In the genomic region with DNA sequence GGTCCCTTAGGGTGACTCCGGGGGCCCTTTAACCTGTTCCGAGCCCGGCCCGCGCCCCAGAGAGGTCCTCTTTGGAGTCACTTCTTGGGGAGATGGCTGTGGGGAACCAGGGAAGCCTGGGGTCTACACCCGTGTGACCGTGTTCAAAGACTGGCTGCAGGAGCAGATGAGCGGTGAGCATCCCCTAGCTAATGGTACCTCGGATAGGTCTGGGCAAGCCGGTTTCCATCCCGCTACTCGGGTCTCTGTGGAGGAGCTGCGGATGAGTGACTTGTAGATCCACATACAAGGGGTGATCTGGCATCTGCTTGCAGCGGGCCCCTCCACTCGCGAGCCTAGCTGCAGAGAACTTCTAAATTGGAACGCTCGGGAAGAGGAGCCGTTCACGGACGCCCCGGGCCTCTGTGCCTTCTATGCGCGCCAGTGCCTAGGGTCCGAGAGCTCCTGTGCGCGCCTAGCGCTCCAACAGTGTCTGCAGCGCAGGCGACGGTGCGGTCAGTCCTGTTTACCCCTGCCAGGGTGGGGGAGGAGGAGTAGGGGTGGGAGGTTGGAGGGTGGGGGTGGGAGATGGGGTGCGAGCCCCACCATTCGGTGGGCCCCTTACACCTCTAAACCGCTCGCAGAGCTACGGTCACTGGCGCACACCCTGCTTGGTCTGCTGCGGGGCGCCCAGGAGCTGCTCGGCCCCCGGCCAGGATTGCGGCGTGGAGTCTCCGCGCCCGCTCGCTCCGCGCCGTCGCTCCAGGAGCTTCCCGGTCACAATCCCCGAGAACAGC, we compare ENCODE assay signal across 7 mouse cellular contexts. TPM values are rescaled to one million over a fixed set of nuclear protein-coding genes. Genes with fewer than 3 reads are reported as not detected.
DNase-seq lines count a peak whose midpoint lies in the region; ATAC-seq and TF ChIP-seq lines count a peak whose summit lies in the region.

No protein-coding gene starts in this region.

- peaks cover 4% of the 10 kb centered on the region; the same call in 1 of the 2 replicates for H3K4me1 ChIP-seq in lung, adult 2 months (ENCODE audit: control insufficient read depth, insufficient read depth, low read length)
- H3K4me1 ChIP-seq in embryonic facial prominence, embryonic 13.5 days = peaks cover 18% of the 10 kb centered on the region
- no peaks in the 10 kb centered on the region for H3K4me1 ChIP-seq in hindbrain, postnatal 0 days (ENCODE audit: insufficient read depth, low read length)

- H3K9me3 ChIP-seq in embryonic facial prominence, embryonic 13.5 days = no peaks in the 10 kb centered on the region
- H3K9me3 ChIP-seq in hindbrain, postnatal 0 days (ENCODE audit: low read length) = no peaks in the 10 kb centered on the region

- peak; percentile 14 for DNase-seq in lung, adult 2 months
- no peak for DNase-seq in lung, postnatal 4 days
- no peak for DNase-seq in hindbrain, postnatal 0 days (ENCODE audit: low spot score)
- no peak for DNase-seq in layer of hippocampus, postnatal 14 days (ENCODE audit: low spot score in 2 of 2)
- no peak for DNase-seq in left cerebral cortex, postnatal 14 days (ENCODE audit: low spot score in 2 of 2)

- intact Hi-C loops in left cerebral cortex, postnatal 14 days (cut with DNase I) = loop anchor here (5.0 kb wide), 3 partner anchors 144 to 574 kb away; no protein-coding TSS in a partner anchor

- ATAC-seq in embryonic facial prominence, embryonic 13.5 days (ENCODE audit: insufficient number of reproducible peaks, insufficient read depth, low FRiP score, low TSS enrichment, low read depth) = no peak
- ATAC-seq in hindbrain, postnatal 0 days = peak; percentile 43

- H3K79me2 ChIP-seq in myocyte (ENCODE audit: control insufficient read depth, insufficient read depth) = peaks cover 7% of the 10 kb centered on the region

- H3K36me3 ChIP-seq in embryonic facial prominence, embryonic 13.5 days = no peaks in the 10 kb centered on the region
- H3K36me3 ChIP-seq in hindbrain, postnatal 0 days (ENCODE audit: insufficient read depth, low read length) = no peaks in the 10 kb centered on the region
- no peaks in the 10 kb centered on the region for H3K36me3 ChIP-seq in myocyte (ENCODE audit: control insufficient read depth, insufficient read depth)

- H3K27me3 ChIP-seq in embryonic facial prominence, embryonic 13.5 days = peaks cover 72% of the 10 kb centered on the region
- H3K27me3 ChIP-seq in hindbrain, postnatal 0 days (ENCODE audit: insufficient read depth, low read length) = peaks cover 25% of the 10 kb centered on the region; the same call in 1 of the 2 replicates
- H3K27me3 ChIP-seq in myocyte (ENCODE audit: control insufficient read depth, insufficient read depth, insufficient read length) = no peaks in the 10 kb centered on the region

- H3K4me2 ChIP-seq in embryonic facial prominence, embryonic 13.5 days = peak overlapping the region; percentile 91
- peak overlapping the region; percentile 71 for H3K4me2 ChIP-seq in hindbrain, postnatal 0 days (ENCODE audit: low read depth, low read length)
- H3K4me2 ChIP-seq in myocyte (ENCODE audit: low read depth) = peak overlapping the region; percentile 80

- H3K9ac ChIP-seq in embryonic facial prominence, embryonic 13.5 days = peak overlapping the region; percentile 74
- peak overlapping the region; percentile 22; the same call in 1 of the 2 replicates for H3K9ac ChIP-seq in hindbrain, postnatal 0 days (replicated peaks; ENCODE audit: low read length)

- TF ChIP-seq CTCF in lung, adult 2 months (IDR thresholded peaks at IDR 0.05; ENCODE audit: insufficient read depth, low read length) = no peak
- TF ChIP-seq CTCF in hindbrain, postnatal 0 days (IDR thresholded peaks at IDR 0.05; ENCODE audit: low read depth) = no peak

- TF ChIP-seq POLR2A in lung, adult 2 months (IDR thresholded peaks at IDR 0.05; ENCODE audit: borderline replicate concordance, extremely low read depth, low read depth, low read length) = no peak
- TF ChIP-seq POLR2A in myocyte (IDR thresholded peaks at IDR 0.05; ENCODE audit: insufficient read length, low read depth) = no peak

- H3K4me3 ChIP-seq in lung, adult 2 months (replicated peaks; ENCODE audit: extremely low read depth, low read depth, low read length) = peak overlapping the region; percentile 68
- peak overlapping the region; percentile 56 for H3K4me3 ChIP-seq in embryonic facial prominence, embryonic 13.5 days
- peak overlapping the region; percentile 42 for H3K4me3 ChIP-seq in hindbrain, postnatal 0 days (ENCODE audit: low read length)
- H3K4me3 ChIP-seq in myocyte = peak overlapping the region; percentile 12

- H3ac ChIP-seq in myocyte (ENCODE audit: control insufficient read depth, insufficient read length) = no peak overlapping the region

- H3K27ac ChIP-seq in embryonic facial prominence, embryonic 13.5 days = no peak overlapping the region
- H3K27ac ChIP-seq in hindbrain, postnatal 0 days = no peak overlapping the region

- WGBS in lung, adult 2 months = 2% methylated on average over 54 of the region's 54 CpGs
- 2% methylated on average over 54 of the region's 54 CpGs for WGBS in embryonic facial prominence, embryonic 13.5 days
- WGBS in hindbrain, postnatal 0 days = 3% methylated on average over 53 of the region's 54 CpGs

TF ChIP-seq in myocyte, 11 proteins besides CTCF, POLR2A, EP300 and RAD21:
- TF ChIP-seq USF1 (IDR thresholded peaks at IDR 0.05; ENCODE audit: low read depth) = no peak
- no peak for TF ChIP-seq SRF (IDR thresholded peaks at IDR 0.05; ENCODE audit: control insufficient read depth, insufficient read length, low read depth)
- TF ChIP-seq REST (IDR thresholded peaks at IDR 0.05; ENCODE audit: insufficient read depth, insufficient read length) = no peak
- no peak for TF ChIP-seq CEBPB (IDR thresholded peaks at IDR 0.05; ENCODE audit: insufficient read depth, poor library complexity, severe bottlenecking)
- no peak for TF ChIP-seq MAX (IDR thresholded peaks at IDR 0.05; ENCODE audit: low read depth)

RNA-seq across cellular contexts. Expression of gene Prss56, which starts 3.3 kb away (rescaled TPM):
- polyA plus RNA-seq in lung, adult 2 months (2012; rRNA removed) = not detected in 2 replicates
- not detected in 2 replicates for polyA plus RNA-seq in embryonic facial prominence, embryonic 13.5 days (2015; fragmentation: Nextera tagmentation; extraction: Ambion mirVana)
- 0.29 and 0.31 TPM in 2 replicates for total RNA-seq in hindbrain, postnatal 0 days (2014; rRNA removed)
- polyA plus RNA-seq in hindbrain, postnatal 0 days (2015; fragmentation: Nextera tagmentation; extraction: Ambion mirVana) = 0.46 and 0.47 TPM in 2 replicates
- polyA plus RNA-seq in myocyte (2012; fragmentation: generic; extraction: Trizol) = 0.16 TPM
- under 1 TPM; 0.62 to 0.91 TPM for total RNA-seq in layer of hippocampus, postnatal 14 days (2021)
- total RNA-seq in left cerebral cortex, postnatal 14 days (2021) = 1 to 10 TPM; 8.0 to 10.0 TPM

RNA-seq across cellular contexts. Expression of gene Chrnd, which starts 4.0 kb away (rescaled TPM):
- polyA plus RNA-seq in lung, adult 2 months (2012; rRNA removed) = 0.56 TPM in 1 of 2 replicates, not detected in the other
- polyA plus RNA-seq in embryonic facial prominence, embryonic 13.5 days (2015; fragmentation: Nextera tagmentation; extraction: Ambion mirVana) = 0.87 and 1.0 TPM in 2 replicates
- not detected in 2 replicates for total RNA-seq in hindbrain, postnatal 0 days (2014; rRNA removed)
- polyA plus RNA-seq in hindbrain, postnatal 0 days (2015; fragmentation: Nextera tagmentation; extraction: Ambion mirVana) = not detected in 2 replicates
- 208 TPM for polyA plus RNA-seq in myocyte (2012; fragmentation: generic; extraction: Trizol)
- not detected for total RNA-seq in layer of hippocampus, postnatal 14 days (2021)
- total RNA-seq in left cerebral cortex, postnatal 14 days (2021) = not detected

RNA-seq across cellular contexts. Expression of gene Chrng, which starts 18.0 kb away (rescaled TPM):
- polyA plus RNA-seq in lung, adult 2 months (2012; rRNA removed) = 0.24 TPM in 1 of 2 replicates, not detected in the other
- 2.9 and 3.0 TPM in 2 replicates for polyA plus RNA-seq in embryonic facial prominence, embryonic 13.5 days (2015; fragmentation: Nextera tagmentation; extraction: Ambion mirVana)
- total RNA-seq in hindbrain, postnatal 0 days (2014; rRNA removed) = 0.22 TPM in 1 of 2 replicates, not detected in the other
- 0.06 TPM in 1 of 2 replicates, not detected in the other for polyA plus RNA-seq in hindbrain, postnatal 0 days (2015; fragmentation: Nextera tagmentation; extraction: Ambion mirVana)
- polyA plus RNA-seq in myocyte (2012; fragmentation: generic; extraction: Trizol) = 376 TPM
- total RNA-seq in layer of hippocampus, postnatal 14 days (2021) = not detected
- not detected for total RNA-seq in left cerebral cortex, postnatal 14 days (2021)

RNA-seq across cellular contexts. Expression of gene Eif4e2, which starts 27.3 kb away (rescaled TPM):
- 17.2 and 26.6 TPM in 2 replicates for polyA plus RNA-seq in lung, adult 2 months (2012; rRNA removed)
- polyA plus RNA-seq in embryonic facial prominence, embryonic 13.5 days (2015; fragmentation: Nextera tagmentation; extraction: Ambion mirVana) = 167 and 170 TPM in 2 replicates
- 60.4 and 68.1 TPM in 2 replicates for total RNA-seq in hindbrain, postnatal 0 days (2014; rRNA removed)
- 99.7 and 103 TPM in 2 replicates for polyA plus RNA-seq in hindbrain, postnatal 0 days (2015; fragmentation: Nextera tagmentation; extraction: Ambion mirVana)
- 221 TPM for polyA plus RNA-seq in myocyte (2012; fragmentation: generic; extraction: Trizol)
- 10 to 100 TPM; 73.0 to 81.0 TPM for total RNA-seq in layer of hippocampus, postnatal 14 days (2021)
- 10 to 100 TPM; 72.7 to 75.0 TPM for total RNA-seq in left cerebral cortex, postnatal 14 days (2021)

RNA-seq across cellular contexts. Expression of gene Ecel1, which starts 30.1 kb away (rescaled TPM):
- polyA plus RNA-seq in lung, adult 2 months (2012; rRNA removed) = not detected in 2 replicates
- 0.81 and 0.90 TPM in 2 replicates for polyA plus RNA-seq in embryonic facial prominence, embryonic 13.5 days (2015; fragmentation: Nextera tagmentation; extraction: Ambion mirVana)
- total RNA-seq in hindbrain, postnatal 0 days (2014; rRNA removed) = 45.6 and 50.0 TPM in 2 replicates
- 35.6 and 36.2 TPM in 2 replicates for polyA plus RNA-seq in hindbrain, postnatal 0 days (2015; fragmentation: Nextera tagmentation; extraction: Ambion mirVana)
- polyA plus RNA-seq in myocyte (2012; fragmentation: generic; extraction: Trizol) = 0.06 TPM
- total RNA-seq in layer of hippocampus, postnatal 14 days (2021) = 1 to 10 TPM; 3.6 to 4.4 TPM
- 1 to 10 TPM; 1.9 to 7.0 TPM for total RNA-seq in left cerebral cortex, postnatal 14 days (2021)

Comparison
In these comparisons a context has a peak if more than half of its experiments do, and no peak if none do; other contexts are left out.
1. H3K4me3 ChIP-seq: peak in every context shown above with its lines; median percentile 68 in lung, adult 2 months; 56 in embryonic facial prominence, embryonic 13.5 days; 42 in hindbrain, postnatal 0 days; 12 in myocyte.
2. RNA of gene Chrnd, which starts 4.0 kb away (polyA plus RNA-seq): 208 TPM in myocyte (single experiment); 0.87 to 1.0 TPM in embryonic facial prominence, embryonic 13.5 days, 0.56 TPM in lung, adult 2 months and not detected in hindbrain, postnatal 0 days; every median in the first group is over 100 times any median in the second.
3. RNA of gene Chrng, which starts 18.0 kb away (polyA plus RNA-seq): 376 TPM in myocyte (single experiment); 2.9 to 3.0 TPM in embryonic facial prominence, embryonic 13.5 days, 0.24 TPM in lung, adult 2 months and 0.06 TPM in hindbrain, postnatal 0 days; every median in the first group is over 10 times any median in the second.
4. Peak in every context shown above with its lines, with median percentiles within 50 percentile points of each other: H3K4me2 ChIP-seq.